Mouse (Mus musculus): Measurements from ENCODE around the gene Zdhhc6.

The Zdhhc6 gene

DNA sequence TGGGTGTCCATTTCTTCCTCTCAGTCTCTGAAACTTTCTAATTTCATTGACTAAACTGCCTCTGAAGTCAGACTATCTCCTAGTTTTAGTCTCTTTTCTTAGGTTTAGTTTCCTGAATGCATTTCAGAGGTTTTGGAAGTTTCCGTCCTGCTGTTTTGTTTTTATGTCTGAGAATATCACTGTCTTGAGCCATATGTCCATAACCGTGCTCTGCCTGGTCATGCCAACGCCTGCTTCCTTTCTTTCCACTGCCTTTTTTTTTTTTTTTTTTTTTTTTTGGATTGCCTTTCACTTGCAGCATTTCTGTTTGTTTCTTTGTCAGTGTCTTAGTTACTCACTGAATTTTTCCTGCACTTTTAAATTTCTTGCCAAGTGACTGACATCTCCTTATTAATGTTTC lies 15.3 kb downstream of the Zdhhc6 start:
- no peak for DNase-seq (ENCODE audit: low spot score)

DNA sequence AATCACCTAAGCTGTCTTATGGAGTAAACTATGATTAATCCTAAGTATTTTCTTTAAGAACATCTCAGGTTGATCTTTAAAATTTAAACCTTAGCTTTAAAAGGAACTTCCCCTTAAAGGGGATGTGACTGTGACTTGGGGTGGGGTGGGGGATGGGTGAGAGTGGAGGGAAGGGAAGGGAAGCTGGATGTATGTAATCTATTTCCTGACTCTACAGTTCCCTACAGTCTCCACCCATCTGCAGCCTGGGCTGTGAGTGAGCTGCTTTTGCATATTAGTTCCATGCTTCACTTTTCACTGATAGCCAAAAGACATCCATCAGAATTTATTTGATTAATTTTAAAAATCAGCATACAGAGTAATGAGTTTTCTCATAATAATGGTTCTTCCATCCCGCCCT lies 16.5 kb downstream of the Zdhhc6 start:
- DNase-seq (ENCODE audit: low spot score): no peak

GRCm38 (mm10) chr19:55297961-55298360 lies 17.9 kb downstream of the Zdhhc6 start:
- no peak for DNase-seq (ENCODE audit: low spot score)

GRCm38 (mm10) chr19:55297489-55297888 lies 18.3 kb downstream of the Zdhhc6 start:
- no peak for DNase-seq (ENCODE audit: low spot score)

GRCm38 (mm10) chr19:55296301-55296700 lies 19.5 kb downstream of the Zdhhc6 start:
- DNase-seq (ENCODE audit: low spot score): no peak

GRCm38 (mm10) chr19:55295556-55295955 lies 20.3 kb downstream of the Zdhhc6 start:
- DNase-seq (ENCODE audit: low spot score): no peak

- no peak for DNase-seq (ENCODE audit: low spot score)
Observed at GRCm38 (mm10) chr19:55295075-55295474, 20.8 kb downstream of the Zdhhc6 start.

GRCm38 (mm10) chr19:55293175-55293574 lies 22.7 kb downstream of the Zdhhc6 start:
- DNase-seq (ENCODE audit: low spot score): no peak

DNA sequence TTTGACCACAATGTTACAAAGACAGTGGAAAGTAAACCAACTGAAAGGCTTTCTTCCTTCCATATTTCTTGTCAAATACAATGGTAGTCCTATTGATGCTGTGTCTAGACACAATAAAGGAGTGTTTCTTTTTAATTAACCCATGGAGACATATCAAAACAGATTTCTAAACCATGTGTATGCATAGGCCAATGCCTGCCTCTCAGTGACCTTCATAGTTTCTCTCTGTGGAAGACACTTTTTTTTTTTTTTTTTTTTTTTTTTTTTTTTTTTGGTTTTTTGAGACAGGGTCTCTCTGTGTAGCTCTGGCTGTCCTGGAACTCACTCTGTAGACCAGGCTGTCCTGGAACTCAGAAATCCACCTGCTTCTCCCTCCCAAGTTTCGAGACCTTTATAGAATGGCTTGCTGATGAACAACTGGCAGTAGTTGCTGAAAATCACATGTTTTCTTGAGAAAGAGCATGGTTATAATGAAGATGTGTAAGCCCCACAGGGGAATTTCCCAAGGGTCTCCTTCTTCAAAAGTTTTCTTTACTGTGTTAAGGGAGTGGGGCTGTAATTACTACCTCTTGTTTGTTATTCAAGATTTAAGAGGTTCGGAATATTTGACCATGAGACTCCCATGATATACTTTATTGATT lies 23.5 kb downstream of the Zdhhc6 start:
- DNase-seq (ENCODE audit: low spot score): no peak

GRCm38 (mm10) chr19:55290621-55291270 lies 25.1 kb downstream of the Zdhhc6 start:
- no peak for DNase-seq (ENCODE audit: low spot score)

GRCm38 (mm10) chr19:55288974-55289373 lies 26.9 kb downstream of the Zdhhc6 start:
- DNase-seq (ENCODE audit: low spot score): no peak

DNA sequence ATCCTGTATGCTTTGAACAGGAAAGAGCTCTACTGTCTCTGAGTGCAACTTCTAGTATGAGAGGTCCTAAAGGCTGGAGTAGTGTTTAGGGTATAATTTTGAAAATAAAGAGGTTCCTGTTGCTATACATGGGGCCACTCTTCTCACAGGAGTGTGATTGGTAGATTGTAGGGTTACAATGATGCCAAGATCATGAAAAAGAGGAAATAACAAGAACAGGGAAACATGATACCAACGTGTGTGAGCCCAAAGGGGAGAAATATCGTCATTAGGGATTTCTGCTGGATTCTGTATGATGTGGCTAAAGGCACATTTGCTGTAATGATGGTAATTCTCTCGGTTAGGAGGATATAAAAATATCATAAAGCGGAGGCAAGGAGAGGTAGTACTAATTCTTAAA lies 29.8 kb downstream of the Zdhhc6 start:
- DNase-seq (ENCODE audit: low spot score): no peak

DNA sequence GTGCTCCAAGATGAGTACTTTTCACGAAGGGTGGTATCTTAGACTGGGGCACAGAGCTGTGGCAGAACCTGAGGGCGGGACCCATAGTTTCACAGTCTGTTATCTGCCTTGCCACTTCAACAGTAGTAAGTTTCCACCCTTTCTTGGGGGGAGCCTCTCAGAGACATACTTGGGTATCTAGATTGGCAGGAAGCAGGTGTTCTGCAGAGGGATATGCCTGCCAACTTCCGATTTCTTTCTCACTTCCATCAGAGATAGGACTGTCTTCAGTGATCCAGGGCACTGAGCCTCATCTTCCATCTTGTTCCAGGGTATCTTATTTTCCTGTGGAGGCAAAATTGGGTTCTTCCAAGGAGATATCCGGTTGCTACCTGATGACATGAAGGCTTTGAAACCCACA lies 31.7 kb downstream of the Zdhhc6 start:
- no peak for DNase-seq (ENCODE audit: low spot score)

- DNase-seq (ENCODE audit: low spot score): no peak
Observed at GRCm38 (mm10) chr19:55276770-55277169, 39.1 kb downstream of the Zdhhc6 start.

GRCm38 (mm10) chr19:55276100-55276499 lies 39.7 kb downstream of the Zdhhc6 start:
- DNase-seq (ENCODE audit: low spot score): no peak

GRCm38 (mm10) chr19:55273340-55273739 lies 42.5 kb downstream of the Zdhhc6 start:
- no peak for DNase-seq (ENCODE audit: low spot score)

GRCm38 (mm10) chr19:55271448-55271847 lies 44.4 kb downstream of the Zdhhc6 start:
- DNase-seq (ENCODE audit: low spot score): no peak

- no peak for DNase-seq (ENCODE audit: low spot score)
Observed at GRCm38 (mm10) chr19:55269051-55269450, 46.8 kb downstream of the Zdhhc6 start.

DNA sequence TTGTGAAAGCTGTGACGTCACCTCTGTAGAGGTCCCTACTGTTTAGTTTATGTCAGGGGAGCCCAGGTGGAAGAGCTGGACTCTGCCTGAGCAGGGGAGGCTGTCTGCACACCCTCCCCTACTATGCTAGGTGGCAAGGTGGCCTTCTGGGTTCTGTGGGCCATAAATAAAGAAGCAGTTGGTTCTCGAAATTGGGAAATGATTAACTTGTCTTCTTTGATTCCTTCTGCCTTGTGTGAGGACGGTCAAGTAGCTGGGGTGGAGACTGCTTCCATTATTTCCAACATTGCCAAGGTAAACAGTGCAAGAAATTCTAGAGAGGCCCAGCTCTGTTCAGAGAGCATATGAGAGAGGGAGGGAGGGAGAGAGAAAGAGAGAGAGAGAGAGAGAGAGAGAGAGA lies 47.7 kb downstream of the Zdhhc6 start:
- DNase-seq (ENCODE audit: low spot score): no peak

- DNase-seq (ENCODE audit: low spot score): no peak
Observed at GRCm38 (mm10) chr19:55266786-55267185, 49.0 kb downstream of the Zdhhc6 start.

GRCm38 (mm10) chr19:55265269-55265668 lies 50.6 kb downstream of the Zdhhc6 start:
- no peak for DNase-seq (ENCODE audit: low spot score)

- DNase-seq (ENCODE audit: low spot score): no peak
Observed at GRCm38 (mm10) chr19:55260389-55261184, 55.2 kb downstream of the Zdhhc6 start.

GRCm38 (mm10) chr19:55258514-55258913 lies 57.3 kb downstream of the Zdhhc6 start:
- no peak for DNase-seq (ENCODE audit: low spot score)

All from MN1 (cell line).